Mouse (Mus musculus) liver, postnatal 0 days (tissue): Measurements from ENCODE around the gene Dhx30.

Experiments
- CTCF ChIP-seq: sonication (generic); IDR thresholded peaks from 2 replicates; pipeline ENCODE4 v1.5.1; 2016; ENCODE audit warnings: antibody characterized with exemption, low read depth
- EP300 ChIP-seq: IDR thresholded peaks from 2 replicates; pipeline ENCODE4 v1.6.1; 2016; ENCODE audit warnings: antibody characterized with exemption, low read depth, mild to moderate bottlenecking

GRCm38 (mm10) chr9:110162441-110162840 is 44.8 kb upstream of the Dhx30 start:
- TF ChIP-seq CTCF: no peak
- no peak for TF ChIP-seq EP300
